Mouse (Mus musculus): ENCODE data around the gene Dmrt2.

Dmrt2 gene

GRCm38 (mm10) chr19:25675866-25676440 is 3.7 kb downstream of the Dmrt2 start:
- no peak for DNase-seq (ENCODE audit: low spot score)

GRCm38 (mm10) chr19:25698850-25699249 is 26.6 kb downstream of the Dmrt2 start:
- no peak for DNase-seq (ENCODE audit: low spot score)

GRCm38 (mm10) chr19:25713382-25713781 is 41.2 kb downstream of the Dmrt2 start:
- no peak for DNase-seq (ENCODE audit: low spot score)

GRCm38 (mm10) chr19:25714927-25715326 is 42.7 kb downstream of the Dmrt2 start:
- no peak for DNase-seq (ENCODE audit: low spot score)

GRCm38 (mm10) chr19:25722616-25723015 is 50.4 kb downstream of the Dmrt2 start:
- no peak for DNase-seq (ENCODE audit: low spot score)

Data from T-cell, adult 2 months (primary cell).